Mouse (Mus musculus) heart, embryonic 13.5 days (tissue): ENCODE measurements at regions not wholly inside any gene's neighbourhood (a gene's known extent, or its start where the extent isn't known, plus 50 kb on each side); places are given as distances from the start of the nearest gene placed in this dataset.

ENCODE experiments used
- ATAC-seq: fragments of 200-750 bp; cut with Nextera tagmentation; 2 replicates; pipeline ENCODE4 v1.8.0; 2017; ENCODE audit warnings: moderate TSS enrichment; ENCODE audit not compliant: insufficient number of reproducible peaks, low FRiP score, low TSS enrichment; ENCODE audit errors: extremely low read depth
- H3K27ac ChIP-seq: fragments of 300-500 bp; sonication (generic); replicated peaks from 2 replicates; pipeline ENCODE4 v1.5.1; 2015; ENCODE audit warnings: moderate library complexity, mild to moderate bottlenecking, inconsistent platforms
- H3K27me3 ChIP-seq: fragments of 300-500 bp; sonication (generic); replicated peaks from 2 replicates; pipeline ENCODE4 v1.6.1; 2015; ENCODE audit warnings: mild to moderate bottlenecking, inconsistent platforms
- H3K36me3 ChIP-seq: fragments of 300-500 bp; sonication (generic); 2 replicates; pipeline ENCODE4 v1.6.1; 2015; ENCODE audit warnings: mild to moderate bottlenecking, inconsistent platforms
- H3K4me1 ChIP-seq: fragments of 300-500 bp; sonication (generic); 2 replicates; pipeline ENCODE4 v1.6.1; 2015; ENCODE audit warnings: inconsistent platforms
- H3K4me2 ChIP-seq: fragments of 300-500 bp; sonication (generic); 2 replicates; pipeline ENCODE4 v1.6.1; 2015; ENCODE audit warnings: inconsistent platforms, mild to moderate bottlenecking, moderate library complexity
- H3K4me3 ChIP-seq: fragments of 300-500 bp; sonication (generic); 2 replicates; pipeline ENCODE4 v1.5.1; 2015; ENCODE audit warnings: moderate library complexity, mild to moderate bottlenecking, inconsistent platforms
- H3K9ac ChIP-seq: fragments of 300-500 bp; sonication (generic); 2 replicates; pipeline ENCODE4 v1.6.1; 2015; ENCODE audit warnings: inconsistent platforms, mild to moderate bottlenecking, moderate library complexity
- H3K9me3 ChIP-seq: fragments of 300-500 bp; sonication (generic); 2 replicates; pipeline ENCODE4 v1.6.1; 2016; ENCODE audit warnings: inconsistent platforms
- WGBS: fragments of 180-500 bp; shearing (Covaris S2); methylation state at CpG from one replicate; pipeline ENCODE4 v1.1.7; 2015; ENCODE audit warnings: mixed read lengths; 5-methylcytosine and 5-hydroxymethylcytosine counted together

DNA sequence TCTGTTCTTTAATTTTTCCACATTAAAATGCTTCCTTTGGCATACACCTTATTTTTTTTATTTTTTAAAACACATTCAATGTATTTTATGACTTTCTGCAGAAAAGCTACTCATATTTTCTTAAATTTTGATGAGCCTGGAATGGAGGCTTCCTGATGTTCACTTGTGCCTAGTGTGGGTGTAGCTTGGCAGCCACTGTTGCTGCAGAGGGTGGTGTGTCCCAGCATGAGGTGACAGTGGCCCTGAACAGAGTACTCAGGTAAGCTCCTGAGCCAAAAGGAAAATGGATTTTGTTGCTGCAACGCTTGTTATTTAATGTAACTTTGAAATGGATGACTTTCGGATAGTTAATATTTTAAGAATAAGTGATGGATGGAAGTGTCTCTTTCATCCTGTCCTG is 170.6 kb downstream of the Eipr1 start:
- no peaks in the 10 kb centered on the region; the same call in 1 of the 2 replicates for H3K27me3 ChIP-seq
- 75% methylated on average over 2 of the region's 2 CpGs for WGBS
- no peaks in the 10 kb centered on the region for H3K36me3 ChIP-seq
- ATAC-seq, result no peak
- no peak overlapping the region for H3K27ac ChIP-seq
- H3K9ac ChIP-seq, result no peak overlapping the region
- no peak overlapping the region for H3K4me3 ChIP-seq
- H3K4me2 ChIP-seq, result no peak overlapping the region
- H3K4me1 ChIP-seq, result peaks cover 8% of the 10 kb centered on the region
- H3K9me3 ChIP-seq, result no peaks in the 10 kb centered on the region

DNA sequence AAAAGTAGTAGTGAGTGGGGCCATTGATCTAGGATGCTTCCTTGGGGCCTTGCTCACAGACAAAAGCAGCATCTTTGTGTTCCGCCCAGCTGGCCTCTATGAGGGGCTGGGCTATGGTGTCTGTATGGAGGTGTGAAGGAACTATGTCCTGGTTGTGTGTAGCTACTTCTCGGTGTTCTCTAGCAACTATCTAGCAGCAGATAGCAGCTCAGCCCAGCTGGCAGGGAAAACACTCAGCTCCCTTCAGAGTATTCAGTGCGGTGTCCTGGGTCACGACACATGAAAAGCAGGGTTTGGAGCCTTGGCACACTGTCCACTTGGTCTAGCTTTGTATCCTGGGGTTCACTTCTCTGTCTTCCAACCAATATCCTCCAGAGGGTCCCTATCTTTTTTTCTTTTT is 173.6 kb downstream of the Eipr1 start:
- Histone ChIP-seq H3K9ac (no peak overlapping the region), H3K9me3 (no peaks in the 10 kb centered on the region), H3K4me3 (no peak overlapping the region), H3K27ac (no peak overlapping the region), H3K4me2 (no peak overlapping the region), H3K36me3 (no peaks in the 10 kb centered on the region), H3K27me3 (no peaks in the 10 kb centered on the region; the same call in 1 of the 2 replicates), H3K4me1 (peaks cover 8% of the 10 kb centered on the region)
- ATAC-seq, result no peak
- 50% methylated on average over 4 of the region's 4 CpGs for WGBS

GRCm38 (mm10) chr12:28939936-28940335 is 188.3 kb downstream of the Eipr1 start:
- no peaks in the 10 kb centered on the region for H3K9me3 ChIP-seq
- no peak overlapping the region for H3K9ac ChIP-seq
- H3K36me3 ChIP-seq, result no peaks in the 10 kb centered on the region
- no peak overlapping the region for H3K27ac ChIP-seq
- H3K4me2 ChIP-seq, result no peak overlapping the region
- H3K27me3 ChIP-seq, result no peaks in the 10 kb centered on the region
- no peak overlapping the region for H3K4me3 ChIP-seq
- no peaks in the 10 kb centered on the region for H3K4me1 ChIP-seq
- WGBS, result 48% methylated on average over 7 of the region's 7 CpGs
- ATAC-seq, result no peak

- Histone ChIP-seq H3K27ac (no peak overlapping the region), H3K9ac (no peak overlapping the region), H3K27me3 (no peaks in the 10 kb centered on the region), H3K4me2 (no peak overlapping the region), H3K4me3 (no peak overlapping the region), H3K36me3 (no peaks in the 10 kb centered on the region), H3K9me3 (peaks cover 14% of the 10 kb centered on the region), H3K4me1 (0 out of 2 replicates have a peak, but pooled peaks cover 3% of the 10 kb centered on the region)
- no peak for ATAC-seq
- 64% methylated on average over 9 of the region's 9 CpGs for WGBS
Observed at GRCm38 (mm10) chr12:28948889-28949288, 197.3 kb downstream of the Eipr1 start.

DNA sequence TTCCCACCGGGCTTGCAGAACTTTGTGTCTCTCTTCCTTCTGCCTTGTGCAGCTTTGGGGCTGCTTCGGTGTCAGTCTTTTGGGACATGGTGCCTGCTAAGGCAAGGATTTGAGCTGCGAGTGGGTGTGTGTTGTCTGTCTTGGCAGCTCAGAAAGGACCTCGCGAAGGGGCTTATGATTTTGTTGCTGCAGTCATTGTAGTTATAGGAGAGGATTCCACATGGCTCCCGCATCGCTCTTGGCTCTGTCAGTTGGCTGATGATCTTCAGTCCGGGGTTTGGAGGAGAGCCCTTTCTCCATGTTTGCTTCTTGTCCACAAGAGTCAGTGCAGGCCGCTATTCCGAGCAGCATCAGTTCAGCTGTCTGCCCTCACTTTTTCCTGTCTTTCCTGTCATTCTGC is 197.7 kb downstream of the Eipr1 start:
- Histone ChIP-seq H3K36me3 (no peaks in the 10 kb centered on the region), H3K27ac (no peak overlapping the region), H3K9me3 (peaks cover 14% of the 10 kb centered on the region), H3K4me2 (no peak overlapping the region), H3K9ac (no peak overlapping the region), H3K4me3 (no peak overlapping the region), H3K4me1 (0 out of 2 replicates have a peak, but pooled peaks cover 3% of the 10 kb centered on the region), H3K27me3 (no peaks in the 10 kb centered on the region)
- ATAC-seq, result no peak
- 73% methylated on average over 10 of the region's 10 CpGs for WGBS

- Histone ChIP-seq H3K4me3 (no peak overlapping the region), H3K4me1 (no peaks in the 10 kb centered on the region), H3K9me3 (peaks cover 14% of the 10 kb centered on the region), H3K27me3 (no peaks in the 10 kb centered on the region), H3K27ac (no peak overlapping the region), H3K36me3 (no peaks in the 10 kb centered on the region), H3K9ac (no peak overlapping the region), H3K4me2 (no peak overlapping the region)
- ATAC-seq, result no peak
- 65% methylated on average over 1 of the region's 1 CpGs for WGBS
Observed at GRCm38 (mm10) chr12:28957155-28957554, 205.6 kb downstream of the Eipr1 start.

GRCm38 (mm10) chr12:28958661-28959060 is 207.1 kb downstream of the Eipr1 start:
- Histone ChIP-seq H3K4me3 (no peak overlapping the region), H3K9ac (no peak overlapping the region), H3K27ac (no peak overlapping the region), H3K36me3 (no peaks in the 10 kb centered on the region), H3K27me3 (no peaks in the 10 kb centered on the region), H3K9me3 (no peaks in the 10 kb centered on the region), H3K4me1 (no peaks in the 10 kb centered on the region), H3K4me2 (no peak overlapping the region)
- WGBS, result 74% methylated on average over 1 of the region's 1 CpGs
- ATAC-seq, result no peak

DNA sequence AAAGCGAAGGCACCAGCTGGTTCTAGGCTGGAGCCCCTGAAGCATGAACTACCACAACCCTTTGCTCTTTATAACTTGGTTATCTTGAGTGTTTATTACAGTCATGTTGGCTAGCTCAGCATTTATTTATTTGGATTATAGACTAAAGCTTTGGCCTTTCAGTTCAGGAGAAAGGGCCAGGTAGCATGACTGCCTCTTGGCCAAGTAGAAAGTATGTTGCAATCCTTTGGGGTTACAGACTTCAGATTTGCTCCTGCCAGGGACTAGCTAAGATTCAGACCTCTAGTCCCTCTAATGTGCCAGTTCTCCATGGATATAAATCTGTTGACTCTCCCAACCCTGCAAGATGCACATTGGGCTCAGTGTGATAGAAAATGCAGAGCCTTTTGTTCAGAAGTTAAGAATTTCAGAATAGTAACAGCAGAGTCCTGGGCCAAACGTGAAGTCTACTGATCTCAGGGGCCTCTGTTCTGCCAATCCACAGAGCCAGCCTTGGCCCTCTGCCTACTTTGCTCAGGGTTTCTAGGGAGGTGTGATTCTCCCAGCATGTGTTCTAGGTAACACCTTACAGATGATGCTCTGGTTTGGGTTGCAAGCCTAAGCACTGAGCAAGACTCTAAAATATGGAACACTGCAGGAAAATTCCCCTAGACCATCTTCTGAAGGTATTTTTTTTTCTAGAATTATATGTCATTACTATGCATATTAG is 218.2 kb downstream of the Eipr1 start:
- no peak overlapping the region for H3K4me2 ChIP-seq
- no peaks in the 10 kb centered on the region for H3K36me3 ChIP-seq
- no peak overlapping the region for H3K27ac ChIP-seq
- no peak for ATAC-seq
- WGBS, result 63% methylated on average over 2 of the region's 2 CpGs
- peaks cover 4% of the 10 kb centered on the region for H3K9me3 ChIP-seq
- no peak overlapping the region for H3K4me3 ChIP-seq
- H3K4me1 ChIP-seq, result no peaks in the 10 kb centered on the region
- no peaks in the 10 kb centered on the region for H3K27me3 ChIP-seq
- H3K9ac ChIP-seq, result no peak overlapping the region

DNA sequence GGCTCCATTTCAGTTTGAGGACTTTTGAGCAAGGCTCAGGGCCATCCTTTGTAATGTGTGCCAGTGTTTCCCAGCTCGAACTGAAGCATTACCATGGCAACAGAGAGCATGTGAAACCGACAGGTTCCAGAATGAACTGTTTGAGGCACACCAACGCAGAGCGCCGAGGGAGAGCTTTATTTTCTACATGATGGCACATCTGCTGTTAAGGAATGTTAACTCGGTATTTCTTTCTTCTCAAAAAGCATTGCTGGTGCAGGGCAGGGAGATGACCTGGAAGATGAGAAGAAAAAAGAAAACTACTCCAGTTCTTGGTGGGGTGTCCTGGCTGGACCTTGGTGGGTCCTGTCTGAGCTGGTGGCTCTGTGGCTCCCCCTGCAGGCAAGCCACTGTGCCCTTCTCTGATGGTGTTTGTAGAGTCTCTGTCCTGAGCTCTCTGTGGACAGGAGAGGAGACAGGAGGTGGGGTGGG is 223.0 kb downstream of the Eipr1 start:
- no peak overlapping the region for H3K4me3 ChIP-seq
- no peak for ATAC-seq
- peaks cover 4% of the 10 kb centered on the region for H3K9me3 ChIP-seq
- no peaks in the 10 kb centered on the region for H3K4me1 ChIP-seq
- no peaks in the 10 kb centered on the region for H3K27me3 ChIP-seq
- no peak overlapping the region for H3K27ac ChIP-seq
- H3K4me2 ChIP-seq, result no peak overlapping the region
- no peaks in the 10 kb centered on the region for H3K36me3 ChIP-seq
- WGBS, result 70% methylated on average over 6 of the region's 6 CpGs
- H3K9ac ChIP-seq, result no peak overlapping the region

- Histone ChIP-seq H3K27me3 (no peaks in the 10 kb centered on the region), H3K4me1 (no peaks in the 10 kb centered on the region), H3K4me3 (no peak overlapping the region), H3K36me3 (no peaks in the 10 kb centered on the region), H3K27ac (no peak overlapping the region), H3K9ac (no peak overlapping the region), H3K9me3 (peaks cover 4% of the 10 kb centered on the region), H3K4me2 (no peak overlapping the region)
- 78% methylated on average over 5 of the region's 5 CpGs for WGBS
- ATAC-seq, result no peak
Observed at GRCm38 (mm10) chr12:28975249-28975648, 223.6 kb downstream of the Eipr1 start.

- no peak overlapping the region for H3K4me3 ChIP-seq
- ATAC-seq, result no peak
- no peaks in the 10 kb centered on the region for H3K27me3 ChIP-seq
- no peak overlapping the region for H3K9ac ChIP-seq
- WGBS, result 70% methylated on average over 7 of the region's 7 CpGs
- no peak overlapping the region for H3K4me2 ChIP-seq
- H3K4me1 ChIP-seq, result no peaks in the 10 kb centered on the region
- H3K9me3 ChIP-seq, result no peaks in the 10 kb centered on the region
- no peak overlapping the region for H3K27ac ChIP-seq
- no peaks in the 10 kb centered on the region for H3K36me3 ChIP-seq
Observed at GRCm38 (mm10) chr12:28979679-28980078, 228.1 kb downstream of the Eipr1 start.

DNA sequence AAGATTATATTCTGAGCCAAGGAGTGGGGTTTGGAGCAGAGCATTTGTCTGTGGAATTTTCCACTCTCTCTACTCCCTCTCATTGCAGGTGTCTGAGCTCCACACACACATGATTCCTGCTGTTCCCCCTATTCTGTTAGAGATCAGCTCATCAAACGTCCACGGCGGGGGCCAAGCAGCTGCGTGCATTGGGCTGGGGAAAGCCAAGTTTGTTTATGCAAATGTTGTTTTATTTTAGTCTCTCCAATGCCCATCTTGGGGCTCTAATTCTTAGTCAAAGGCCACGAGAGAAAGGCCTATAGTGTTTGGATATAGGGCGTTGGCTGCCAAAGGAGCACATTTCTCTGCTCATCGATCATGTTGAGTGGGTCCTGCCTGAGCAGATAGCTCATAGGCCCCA is 234.6 kb downstream of the Eipr1 start:
- WGBS, result 82% methylated on average over 7 of the region's 7 CpGs
- Histone ChIP-seq H3K4me3 (no peak overlapping the region), H3K4me2 (no peak overlapping the region), H3K27ac (no peak overlapping the region), H3K4me1 (no peaks in the 10 kb centered on the region), H3K9me3 (no peaks in the 10 kb centered on the region), H3K27me3 (no peaks in the 10 kb centered on the region), H3K36me3 (no peaks in the 10 kb centered on the region), H3K9ac (no peak overlapping the region)
- ATAC-seq, result no peak
